Mouse (Mus musculus): ENCODE measurements around the gene Sla2. TPM values are rescaled to one million over a fixed set of nuclear protein-coding genes. Genes with fewer than 3 reads are reported as not detected.
"Not testable (repeated sequence)": the region's sequence is repeated elsewhere in the genome, so short reads cannot be mapped to it uniquely, and the experiment has no call there.

Sla2 gene
- not detected in 2 replicates for polyA plus RNA-seq (2011; ENCODE audit: insufficient read length, low read depth, missing spikeins)

GRCm38 (mm10) chr2:156887017-156887416 lies at the start of gene Sla2:
TSS of gene Sla2 (minus strand) at chr2:156887192.
- Histone ChIP-seq H3K27ac (ENCODE audit: insufficient read depth, low read length) (no peak within 1 kb of the TSS), H3K4me3 (ENCODE audit: insufficient read depth, low read length) (no peak within 1 kb of the TSS), H3K4me1 (ENCODE audit: control insufficient read depth, insufficient read depth, low read length) (no peaks in the 10 kb centered on the region)
- no peak for TF ChIP-seq POLR2A (IDR thresholded peaks at IDR 0.05; ENCODE audit: low read depth, low read length)
- no peak for TF ChIP-seq CTCF (IDR thresholded peaks at IDR 0.05; ENCODE audit: borderline replicate concordance, insufficient read depth, low read length)

- H3K27ac ChIP-seq (ENCODE audit: insufficient read depth, low read length) = no peak overlapping the region
- TF ChIP-seq CTCF (IDR thresholded peaks at IDR 0.05; ENCODE audit: borderline replicate concordance, insufficient read depth, low read length) = no peak
- TF ChIP-seq POLR2A (IDR thresholded peaks at IDR 0.05; ENCODE audit: low read depth, low read length) = no peak
Measured at GRCm38 (mm10) chr2:156935005-156935404, 48.0 kb upstream of the Sla2 start.

GRCm38 (mm10) chr2:156933426-156933825 lies 46.4 kb upstream of the Sla2 start:
- no peak overlapping the region for H3K27ac ChIP-seq (ENCODE audit: insufficient read depth, low read length)
- H3K4me1 ChIP-seq (ENCODE audit: control insufficient read depth, insufficient read depth, low read length) = peaks cover 9% of the 10 kb centered on the region
- no peak for TF ChIP-seq CTCF (IDR thresholded peaks at IDR 0.05; ENCODE audit: borderline replicate concordance, insufficient read depth, low read length)
- no peak for TF ChIP-seq POLR2A (IDR thresholded peaks at IDR 0.05; ENCODE audit: low read depth, low read length)
- H3K4me3 ChIP-seq (ENCODE audit: insufficient read depth, low read length) = no peak overlapping the region

More at GRCm38 (mm10) chr2:156935005-156935404, 48.0 kb upstream of the Sla2 start:
- no peak overlapping the region for H3K4me3 ChIP-seq (ENCODE audit: insufficient read depth, low read length)
- H3K4me1 ChIP-seq (ENCODE audit: control insufficient read depth, insufficient read depth, low read length) = peaks cover 11% of the 10 kb centered on the region

GRCm38 (mm10) chr2:156931421-156931820 lies 44.4 kb upstream of the Sla2 start:
- TF ChIP-seq CTCF (IDR thresholded peaks at IDR 0.05; ENCODE audit: borderline replicate concordance, insufficient read depth, low read length) (no peak), POLR2A (IDR thresholded peaks at IDR 0.05; ENCODE audit: low read depth, low read length) (no peak)
- H3K4me1 ChIP-seq (ENCODE audit: control insufficient read depth, insufficient read depth, low read length) = no peaks in the 10 kb centered on the region; the same call in 1 of the 2 replicates
- no peak overlapping the region for H3K27ac ChIP-seq (ENCODE audit: insufficient read depth, low read length)
- no peak overlapping the region for H3K4me3 ChIP-seq (ENCODE audit: insufficient read depth, low read length)

GRCm38 (mm10) chr2:156930549-156930948 lies 43.6 kb upstream of the Sla2 start:
- Histone ChIP-seq H3K4me3 (ENCODE audit: insufficient read depth, low read length) (no peak overlapping the region), H3K4me1 (ENCODE audit: control insufficient read depth, insufficient read depth, low read length) (no peaks in the 10 kb centered on the region; the same call in 1 of the 2 replicates), H3K27ac (ENCODE audit: insufficient read depth, low read length) (no peak overlapping the region)
- no peak for TF ChIP-seq POLR2A (IDR thresholded peaks at IDR 0.05; ENCODE audit: low read depth, low read length)
- TF ChIP-seq CTCF (IDR thresholded peaks at IDR 0.05; ENCODE audit: borderline replicate concordance, insufficient read depth, low read length) = no peak

GRCm38 (mm10) chr2:156929519-156930120 lies 42.6 kb upstream of the Sla2 start:
- Histone ChIP-seq H3K4me3 (ENCODE audit: insufficient read depth, low read length) (no peak overlapping the region), H3K4me1 (ENCODE audit: control insufficient read depth, insufficient read depth, low read length) (no peaks in the 10 kb centered on the region; the same call in 1 of the 2 replicates), H3K27ac (ENCODE audit: insufficient read depth, low read length) (no peak overlapping the region)
- TF ChIP-seq CTCF (IDR thresholded peaks at IDR 0.05; ENCODE audit: borderline replicate concordance, insufficient read depth, low read length) (no peak), POLR2A (IDR thresholded peaks at IDR 0.05; ENCODE audit: low read depth, low read length) (no peak)

GRCm38 (mm10) chr2:156928606-156929005 lies 41.6 kb upstream of the Sla2 start:
- Histone ChIP-seq H3K4me3 (ENCODE audit: insufficient read depth, low read length) (no peak overlapping the region), H3K27ac (ENCODE audit: insufficient read depth, low read length) (no peak overlapping the region), H3K4me1 (ENCODE audit: control insufficient read depth, insufficient read depth, low read length) (no peaks in the 10 kb centered on the region; the same call in 1 of the 2 replicates)
- TF ChIP-seq POLR2A (IDR thresholded peaks at IDR 0.05; ENCODE audit: low read depth, low read length) (no peak), CTCF (IDR thresholded peaks at IDR 0.05; ENCODE audit: borderline replicate concordance, insufficient read depth, low read length) (no peak)

GRCm38 (mm10) chr2:156927663-156928062 lies 40.7 kb upstream of the Sla2 start:
- TF ChIP-seq CTCF (IDR thresholded peaks at IDR 0.05; ENCODE audit: borderline replicate concordance, insufficient read depth, low read length) (no peak), POLR2A (IDR thresholded peaks at IDR 0.05; ENCODE audit: low read depth, low read length) (no peak)
- H3K4me1 ChIP-seq (ENCODE audit: control insufficient read depth, insufficient read depth, low read length) = no peaks in the 10 kb centered on the region; the same call in 1 of the 2 replicates
- H3K27ac ChIP-seq (ENCODE audit: insufficient read depth, low read length) = no peak overlapping the region
- H3K4me3 ChIP-seq (ENCODE audit: insufficient read depth, low read length) = no peak overlapping the region

- not testable (repeated sequence) for H3K27ac ChIP-seq (ENCODE audit: insufficient read depth, low read length); H3K4me3 ChIP-seq (ENCODE audit: insufficient read depth, low read length); H3K4me1 ChIP-seq (ENCODE audit: control insufficient read depth, insufficient read depth, low read length)
Measured at GRCm38 (mm10) chr2:156925611-156926010, 38.6 kb upstream of the Sla2 start.

GRCm38 (mm10) chr2:156925075-156925474 lies 38.1 kb upstream of the Sla2 start:
- H3K4me3 ChIP-seq (ENCODE audit: insufficient read depth, low read length); H3K4me1 ChIP-seq (ENCODE audit: control insufficient read depth, insufficient read depth, low read length); H3K27ac ChIP-seq (ENCODE audit: insufficient read depth, low read length): not testable (repeated sequence)
